Mouse (Mus musculus) cerebellum, postnatal 36 days (tissue): ENCODE measurements around the gene Spi1.

Experiments
- DNase-seq, 2 experiments: peaks; one replicate each; pipeline ENCODE4 v3.0.0; 2021 to 2022; ENCODE audit warnings: mixed read lengths in 2 of 2

The Spi1 gene

DNA sequence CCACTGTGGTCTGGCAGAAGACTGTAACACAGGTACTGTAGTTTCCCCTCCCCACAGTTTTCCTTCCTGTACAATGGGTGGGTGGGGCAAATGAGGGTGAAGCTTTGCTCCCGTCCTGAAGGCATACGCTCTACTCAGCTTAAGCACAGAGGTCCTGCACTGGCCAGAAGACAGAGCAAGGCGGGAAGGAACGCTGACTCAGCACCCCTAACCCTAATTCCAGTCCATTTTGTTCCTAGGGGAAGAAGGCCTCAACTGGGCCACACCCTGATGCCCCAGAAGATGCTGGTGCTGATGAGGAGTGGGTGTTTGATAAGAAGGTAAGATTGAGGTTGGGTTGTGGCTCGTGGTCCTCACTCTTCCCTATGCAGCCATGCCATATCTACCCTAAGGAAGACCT is 46.6 kb downstream of the Spi1 start:
- no peak for DNase-seq

GRCm38 (mm10) chr2:91130126-91130525 is 47.9 kb downstream of the Spi1 start:
- DNase-seq, result no peak

DNA sequence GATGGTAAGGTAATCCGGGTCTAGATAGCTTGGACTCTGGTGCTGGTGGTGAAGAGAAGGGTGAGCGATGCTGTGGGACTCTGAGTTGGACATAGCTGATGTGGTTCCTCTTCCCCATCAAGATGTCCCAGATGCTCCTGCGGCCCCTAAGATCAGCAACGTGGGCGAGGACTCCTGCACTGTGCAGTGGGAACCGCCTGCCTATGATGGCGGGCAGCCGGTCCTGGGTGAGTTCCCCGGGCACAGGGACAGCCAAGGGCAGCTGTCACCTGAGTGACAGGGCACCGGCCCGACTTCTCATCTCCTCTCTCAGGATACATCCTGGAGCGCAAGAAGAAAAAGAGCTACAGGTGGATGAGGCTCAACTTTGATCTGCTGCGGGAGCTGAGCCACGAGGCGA is 49.1 kb downstream of the Spi1 start:
- DNase-seq, result no peak

DNA sequence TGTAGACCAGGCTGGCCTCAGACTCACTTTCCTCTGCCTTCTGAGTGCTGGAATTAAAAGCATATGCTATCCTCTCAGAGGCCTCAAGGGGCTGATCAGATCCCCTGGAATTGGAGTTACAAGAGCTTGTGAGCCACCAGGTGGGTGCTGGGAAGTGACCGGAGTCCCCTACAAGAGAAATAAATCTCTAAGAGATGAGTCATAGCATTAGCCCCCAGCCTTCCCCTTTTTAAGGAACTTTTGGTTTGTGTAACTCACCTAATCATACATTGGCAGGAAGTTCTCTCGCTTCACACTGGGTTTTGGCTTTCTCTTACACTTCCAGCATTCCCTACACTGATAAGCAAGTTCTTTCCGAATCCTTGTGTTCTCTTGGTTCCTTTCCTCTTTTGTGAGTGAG is 49.8 kb downstream of the Spi1 start:
- DNase-seq, result no peak

GRCm38 (mm10) chr2:91136513-91137412 is 54.6 kb downstream of the Spi1 start:
- peak; percentile 53 to 56 for DNase-seq

- DNase-seq, result no peak
Observed at GRCm38 (mm10) chr2:91137481-91137880, 55.3 kb downstream of the Spi1 start.

- peak in 1 of 2 experiments; percentile 3 for DNase-seq
Observed at GRCm38 (mm10) chr2:91139311-91139710, 57.1 kb downstream of the Spi1 start.

- no peak for DNase-seq
Observed at GRCm38 (mm10) chr2:91139764-91140163, 57.6 kb downstream of the Spi1 start.

DNA sequence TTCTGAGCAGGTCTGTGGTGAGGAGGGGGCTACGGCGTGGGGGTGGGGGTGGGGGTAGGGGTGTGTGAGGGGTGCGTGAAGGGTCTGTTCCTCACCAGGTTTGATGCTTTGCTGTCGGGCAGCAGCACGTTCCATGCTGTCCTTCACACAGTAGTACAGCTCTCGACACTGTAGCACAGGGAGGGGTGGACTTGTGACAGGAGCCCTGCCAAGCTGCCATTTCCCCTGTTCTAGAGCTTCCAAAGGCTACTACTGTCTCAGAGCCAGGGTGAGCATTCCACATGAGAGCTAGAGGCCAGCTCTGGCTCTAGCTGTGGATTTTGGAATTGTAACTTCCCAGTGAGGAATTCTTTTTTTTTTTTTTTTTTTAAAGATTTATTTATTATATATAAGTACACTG is 60.7 kb downstream of the Spi1 start:
- DNase-seq, result no peak

- DNase-seq, result no peak
Observed at GRCm38 (mm10) chr2:91143401-91143800, 61.2 kb downstream of the Spi1 start.

- no peak for DNase-seq
Observed at GRCm38 (mm10) chr2:91148101-91148500, 65.9 kb downstream of the Spi1 start.

- no peak for DNase-seq
Observed at GRCm38 (mm10) chr2:91151331-91151730, 69.1 kb downstream of the Spi1 start.

- DNase-seq, result no peak
Observed at GRCm38 (mm10) chr2:91152885-91153377, 70.7 kb downstream of the Spi1 start.

DNA sequence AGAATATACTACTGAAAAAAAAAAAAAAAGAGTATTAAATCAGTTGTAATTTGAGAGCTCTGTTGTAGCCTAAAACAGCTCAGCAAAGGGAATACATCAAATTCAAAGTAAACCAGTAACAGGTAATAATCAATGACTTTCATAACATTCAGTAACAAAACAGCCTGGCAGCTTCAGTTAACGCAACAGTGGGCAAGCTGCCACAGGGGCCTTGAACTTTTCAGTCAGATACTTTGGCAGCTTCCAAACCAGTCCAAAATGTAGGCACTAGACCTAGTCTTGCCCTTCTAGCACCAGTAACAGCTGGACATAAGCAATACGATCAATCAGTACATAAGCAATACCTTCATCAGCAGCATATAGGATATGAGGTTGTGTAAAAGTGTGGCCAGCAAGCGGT is 71.9 kb downstream of the Spi1 start:
- peak in 1 of 2 experiments; percentile 14 for DNase-seq

DNA sequence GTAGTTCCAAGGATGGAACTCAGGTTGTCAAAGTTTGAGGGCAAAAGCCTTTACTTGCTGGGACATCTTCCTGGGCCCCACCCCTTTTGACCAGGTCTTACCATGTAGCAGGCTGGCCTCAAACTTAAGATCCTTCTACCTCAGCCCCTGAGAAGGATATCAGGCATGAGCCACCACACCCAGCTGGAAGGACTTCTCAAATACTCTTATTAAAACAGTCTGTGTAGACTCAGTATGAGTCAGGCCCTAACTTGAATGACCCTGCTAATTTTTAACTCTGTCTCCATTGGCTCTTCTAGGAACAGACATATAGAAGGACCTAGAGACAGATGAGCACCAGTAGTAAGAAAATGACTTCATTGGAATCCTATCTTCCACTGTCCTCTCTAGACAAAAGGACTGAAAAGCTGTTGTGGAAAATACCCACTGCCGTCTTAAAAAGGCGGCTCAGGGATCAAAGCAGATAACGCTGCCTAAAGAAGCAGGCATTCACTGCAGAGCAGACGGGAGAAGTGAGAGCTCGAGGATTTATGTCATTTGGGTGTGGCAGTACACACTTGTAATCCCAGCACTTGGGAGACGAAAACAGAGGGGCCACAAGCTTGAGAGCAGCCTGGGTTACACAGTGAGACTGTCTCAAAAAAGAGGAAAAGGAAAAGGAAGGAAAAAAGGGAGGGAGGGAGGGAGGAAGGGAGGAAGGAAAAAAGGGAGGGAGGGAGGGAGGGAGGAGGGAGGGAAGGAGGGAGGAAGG is 75.0 kb downstream of the Spi1 start:
- DNase-seq, result no peak

- no peak for DNase-seq
Observed at GRCm38 (mm10) chr2:91160591-91160990, 78.4 kb downstream of the Spi1 start.

GRCm38 (mm10) chr2:91162952-91163351 is 80.8 kb downstream of the Spi1 start:
- no peak for DNase-seq

DNA sequence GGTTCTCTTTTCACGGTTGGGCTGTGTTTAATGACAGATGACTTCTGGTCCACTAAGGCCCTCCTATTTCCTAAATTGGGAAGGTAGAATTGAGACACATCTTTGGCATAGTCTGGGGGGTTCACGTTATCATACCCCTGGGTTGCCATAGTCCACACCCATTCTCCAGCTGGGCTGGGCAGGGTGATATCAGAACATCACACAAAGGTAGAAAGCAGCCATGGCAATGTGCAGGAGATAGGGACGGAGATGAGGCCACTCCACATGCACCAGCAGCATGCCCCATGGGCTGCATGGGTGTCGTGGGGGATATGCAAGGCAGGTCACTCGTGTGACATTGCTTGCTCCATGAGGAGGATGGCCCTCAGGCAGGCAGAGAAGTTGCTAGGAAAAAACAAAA is 81.3 kb downstream of the Spi1 start:
- DNase-seq, result no peak

DNA sequence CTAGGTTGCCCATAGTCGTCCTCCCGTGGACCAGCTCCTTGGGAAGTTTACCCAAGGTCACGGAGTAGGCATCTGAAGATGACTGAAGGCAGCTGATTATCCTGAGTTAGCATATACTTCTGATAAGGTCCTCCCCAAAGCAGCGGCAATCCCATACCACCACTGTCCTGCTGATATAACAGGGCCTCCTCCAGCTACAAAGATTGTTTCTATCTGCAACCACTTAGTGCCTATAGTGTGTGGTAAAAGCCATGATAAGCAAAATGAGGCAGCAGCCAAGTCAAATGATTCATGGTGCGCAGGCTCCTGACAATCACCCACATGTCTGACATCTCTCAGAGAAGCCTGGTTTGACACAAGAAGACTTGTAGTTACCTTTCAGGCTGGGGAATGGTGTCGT is 82.8 kb downstream of the Spi1 start:
- no peak for DNase-seq
